Mouse (Mus musculus) bone marrow macrophage, adult 2 months (primary cell): ENCODE data around the gene 1700016K19Rik.

Source experiments
- CTCF ChIP-seq: IDR thresholded peaks from 2 replicates; pipeline ENCODE4 v1.5.1; 2012; ENCODE audit warnings: low read depth, mild to moderate bottlenecking, low read length, moderate library complexity
- POLR2A ChIP-seq: IDR thresholded peaks from 2 replicates; pipeline ENCODE4 v1.6.1; 2012; ENCODE audit warnings: mild to moderate bottlenecking, low read depth, low read length, borderline replicate concordance

DNA sequence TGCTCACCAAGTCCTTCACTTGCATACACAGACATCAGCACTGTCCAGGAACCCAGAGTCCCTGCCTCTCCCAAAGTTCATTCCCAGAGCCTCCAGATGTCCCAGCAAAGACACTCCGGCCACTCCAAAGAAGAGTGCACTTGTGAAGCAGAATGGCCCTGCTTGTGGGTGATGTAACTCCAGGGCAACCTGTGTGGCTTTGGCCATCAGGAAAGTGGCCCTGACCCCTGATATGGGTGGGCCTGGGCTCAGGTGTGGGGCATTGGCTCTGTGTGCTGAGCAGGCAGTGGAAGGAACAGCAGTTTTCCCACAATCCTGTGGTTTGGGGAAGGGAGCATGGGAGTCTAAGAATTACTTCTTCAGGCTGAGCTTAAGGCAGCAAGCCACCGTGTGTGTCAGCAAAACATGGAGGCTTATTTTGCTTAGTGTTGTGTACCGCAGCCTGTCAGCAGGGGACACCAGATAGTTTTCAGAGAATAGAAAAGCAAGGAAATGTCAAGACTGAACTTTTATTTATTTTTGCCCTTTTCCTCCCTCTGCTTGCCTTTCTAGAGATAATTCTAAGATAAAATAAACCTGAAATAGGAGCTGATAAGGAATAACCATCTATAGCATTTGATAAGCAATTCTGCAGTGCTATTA is 1.6 kb downstream of the 1700016K19Rik start:
- no peak for TF ChIP-seq CTCF
- no peak for TF ChIP-seq POLR2A
